9 mouse cellular contexts compared by ENCODE assay signal in the genomic region with DNA sequence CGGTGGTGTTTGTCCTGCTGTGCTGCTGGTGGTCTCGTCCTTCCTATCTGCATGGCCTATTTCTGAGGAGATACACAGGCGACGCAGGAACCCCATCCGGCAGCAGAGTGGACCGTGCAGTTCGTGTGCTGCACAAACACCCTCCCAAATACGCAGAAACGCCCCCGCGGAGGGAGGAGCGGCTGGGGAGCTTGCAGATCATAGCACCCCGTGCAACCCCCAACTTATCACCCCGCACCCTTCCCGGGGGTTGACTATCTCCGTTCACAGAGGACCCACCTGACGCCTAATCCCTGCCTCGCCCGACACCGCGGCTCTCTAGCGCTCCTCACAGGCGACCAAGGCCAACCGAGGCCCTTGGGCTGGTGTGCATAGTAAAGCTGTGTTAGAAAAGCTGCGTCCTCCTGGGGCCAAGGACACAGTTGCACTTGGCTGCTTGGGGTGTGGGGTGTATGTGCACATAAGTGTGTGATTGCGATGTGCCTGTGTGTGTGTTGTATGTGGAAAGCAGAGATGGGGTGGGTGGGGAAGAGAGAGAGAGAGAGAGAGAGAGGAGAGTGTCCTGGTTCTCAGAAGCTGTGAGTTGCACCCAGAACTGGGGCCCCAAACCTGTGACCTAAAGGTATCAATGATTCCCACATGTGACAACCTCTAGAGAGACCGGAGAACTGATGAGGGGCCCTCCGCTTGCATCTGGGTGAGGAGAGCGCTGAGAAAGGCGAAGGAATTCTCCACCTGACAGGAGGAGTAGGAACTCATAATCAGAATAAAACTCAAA. TPM values are rescaled to one million over a fixed set of nuclear protein-coding genes. Genes with fewer than 3 reads are reported as not detected.
DNase-seq lines count a peak whose midpoint lies in the region; ATAC-seq lines count a peak whose summit lies in the region.
"Had no signal": no experiment of that assay in that cellular context is flagged by ENCODE, and none has a peak within 500 bp of the region (broad histone marks: within the 10 kb centered on the region; RNA-seq: fewer than 3 reads in every experiment).

No protein-coding gene starts in this region.

- 15% methylated on average over 30 of the region's 30 CpGs for WGBS in heart, embryonic 11.5 days (ENCODE audit: insufficient replicate concordance)

- peak overlapping the region; percentile 73 for H3K4me2 ChIP-seq in heart, embryonic 11.5 days

- H3K27me3 ChIP-seq in heart, embryonic 11.5 days (ENCODE audit: control insufficient read depth, insufficient read depth, low read length), result peaks cover 3% of the 10 kb centered on the region

- no peak for DNase-seq in heart, adult 18-20 months
- DNase-seq in adrenal gland, postnatal 10 days, result peak; percentile 70
- DNase-seq in embryo, embryonic 9.5 days (ENCODE audit: extremely low spot score), result peak; percentile 40
- peak; percentile 38 to 50 for DNase-seq in left cerebral cortex, adult 18-20 months (ENCODE audit: low spot score in 2 of 2)
- DNase-seq in lung, postnatal 4 days, result peak; percentile 33 to 37
- peak; percentile 49 for DNase-seq in right cerebral cortex, postnatal 4 days

- H3K9me3 ChIP-seq in heart, embryonic 11.5 days (replicated peaks; ENCODE audit: control insufficient read depth, low read length), result no peaks in the 10 kb centered on the region

- peak; percentile 85 for ATAC-seq in heart, embryonic 11.5 days (replicated peaks; ENCODE audit: insufficient number of reproducible peaks, low FRiP score, low TSS enrichment)
- ATAC-seq in hematopoietic stem cell, adult 5-6 weeks (replicated peaks in 1 of 2; ENCODE audit: insufficient read depth in 1 of 2, low FRiP score in 2 of 2, low TSS enrichment in 1 of 2, low read depth in 1 of 2, poor library complexity in 2 of 2, severe bottlenecking in 2 of 2), result peak; percentile 44 to 79; a peak in 3 of 4 replicates

- H3K4me1 ChIP-seq in heart, embryonic 11.5 days (ENCODE audit: control insufficient read depth, insufficient read depth, low read length), result peaks cover 10% of the 10 kb centered on the region; the same call in 1 of the 2 replicates

- H3K4me3 ChIP-seq in heart, embryonic 11.5 days (ENCODE audit: low read depth, low read length), result peak overlapping the region; percentile 37

- H3K9ac ChIP-seq in heart, embryonic 11.5 days (ENCODE audit: low read depth, low read length), result peak overlapping the region; percentile 61

- peak overlapping the region; percentile 31; the same call in 1 of the 2 replicates for H3K27ac ChIP-seq in heart, embryonic 11.5 days (ENCODE audit: low read depth, low read length)

- no peaks in the 10 kb centered on the region for H3K36me3 ChIP-seq in heart, embryonic 11.5 days (ENCODE audit: control insufficient read depth, insufficient read depth, low read length)

RNA-seq across cellular contexts. Expression of a gene that starts 3.5 kb away (rescaled TPM):
- 5.9 and 8.7 TPM in 2 replicates for polyA plus RNA-seq in heart, embryonic 11.5 days (2014; fragmentation: Nextera tagmentation; extraction: Ambion mirVana)
- total RNA-seq in heart, adult 18-20 months (2021), result not detected
- total RNA-seq in adrenal gland, postnatal 10 days (2021), result 10 to 100 TPM; 15.2 to 41.1 TPM
- total RNA-seq in hematopoietic stem cell, adult 5-6 weeks (2017), result 1.9 and 15.5 TPM in 2 replicates
- not detected for total RNA-seq in left cerebral cortex, adult 18-20 months (2021)

RNA-seq across cellular contexts. Expression of a gene that starts 27.5 kb away (rescaled TPM):
- polyA plus RNA-seq in heart, embryonic 11.5 days (2014; fragmentation: Nextera tagmentation; extraction: Ambion mirVana), result 0.13 and 0.58 TPM in 2 replicates
- total RNA-seq in heart, adult 18-20 months (2021), result under 1 TPM; 0.30 to 0.62 TPM
- total RNA-seq in adrenal gland, postnatal 10 days (2021), result 1 to 10 TPM; 2.2 to 5.7 TPM
- total RNA-seq in hematopoietic stem cell, adult 5-6 weeks (2017), result 1.5 and 3.5 TPM in 2 replicates
- 10 to 100 TPM; 14.4 to 21.9 TPM for total RNA-seq in left cerebral cortex, adult 18-20 months (2021)

RNA-seq across cellular contexts. Expression of a gene that starts 30.7 kb away (rescaled TPM):
- polyA plus RNA-seq in heart, embryonic 11.5 days (2014; fragmentation: Nextera tagmentation; extraction: Ambion mirVana), result 165 and 178 TPM in 2 replicates
- total RNA-seq in heart, adult 18-20 months (2021), result 10 to 100 TPM; 24.2 to 25.6 TPM
- 10 to 100 TPM; 56.9 to 70.2 TPM for total RNA-seq in adrenal gland, postnatal 10 days (2021)
- 78.9 and 98.4 TPM in 2 replicates for total RNA-seq in hematopoietic stem cell, adult 5-6 weeks (2017)
- 100 to 1,000 TPM; 110 to 111 TPM for total RNA-seq in left cerebral cortex, adult 18-20 months (2021)

RNA-seq across cellular contexts. Expression of a gene that starts 31.6 kb away (rescaled TPM):
- polyA plus RNA-seq in heart, embryonic 11.5 days (2014; fragmentation: Nextera tagmentation; extraction: Ambion mirVana), result not detected in 2 replicates
- not detected for total RNA-seq in heart, adult 18-20 months (2021)
- not detected for total RNA-seq in adrenal gland, postnatal 10 days (2021)
- total RNA-seq in hematopoietic stem cell, adult 5-6 weeks (2017), result not detected in 2 replicates
- not detected for total RNA-seq in left cerebral cortex, adult 18-20 months (2021)
- polyA plus RNA-seq: large intestine, adult 2 months had no signal

RNA-seq across cellular contexts. Expression of a gene that starts 32.1 kb away (rescaled TPM):
- polyA plus RNA-seq in heart, embryonic 11.5 days (2014; fragmentation: Nextera tagmentation; extraction: Ambion mirVana), result 18.7 and 20.1 TPM in 2 replicates
- total RNA-seq in heart, adult 18-20 months (2021), result 10 to 100 TPM; 14.3 to 17.8 TPM
- 10 to 100 TPM; 42.0 to 65.6 TPM for total RNA-seq in adrenal gland, postnatal 10 days (2021)
- 73.3 and 87.2 TPM in 2 replicates for total RNA-seq in hematopoietic stem cell, adult 5-6 weeks (2017)
- total RNA-seq in left cerebral cortex, adult 18-20 months (2021), result 10 to 100 TPM; 40.9 to 45.0 TPM

Comparison
In these comparisons a context has a peak if more than half of its experiments do, and no peak if none do; other contexts are left out.
1. DNase-seq: peak in adrenal gland, postnatal 10 days (single experiment), embryo, embryonic 9.5 days (single experiment), left cerebral cortex, adult 18-20 months (2 of 2), lung, postnatal 4 days (2 of 2) and right cerebral cortex, postnatal 4 days (single experiment); none in heart, adult 18-20 months (0 of 2).